Mouse (Mus musculus): ENCODE measurements around the gene D17H6S53E. TPM values are rescaled to one million over a fixed set of nuclear protein-coding genes. Genes with fewer than 3 reads are reported as not detected.
A peak's percentile ranks its signal among the peaks of the same experiment; 100 is the strongest.

D17H6S53E gene
- polyA plus RNA-seq, 1 experiment from 2014 or later, result 15.4 TPM

GRCm38 (mm10) chr17:35085208-35085865, 40.8 kb upstream of the D17H6S53E start, which contains the start of gene Ly6g6f:
TSS of gene Ly6g6f (minus strand) at chr17:35085610.
- ATAC-seq, result no peak
- Histone ChIP-seq H3K36me3 (ENCODE audit: control insufficient read depth, insufficient read depth, low read length) (no peaks in the 10 kb centered on the region), H3K4me2 (ENCODE audit: low read depth, low read length) (no peak within 1 kb of the TSS), H3K27me3 (replicated peaks; ENCODE audit: control insufficient read depth, insufficient read depth, low read length) (no peaks in the 10 kb centered on the region), H3K4me3 (ENCODE audit: low read length) (no peak within 1 kb of the TSS), H3K9me3 (ENCODE audit: control insufficient read depth, low read length) (no peaks in the 10 kb centered on the region), H3K27ac (ENCODE audit: low read length) (no peak within 1 kb of the TSS), H3K9ac (ENCODE audit: low read depth, low read length) (no peak within 1 kb of the TSS), H3K4me1 (ENCODE audit: control insufficient read depth, insufficient read depth, low read length) (peaks cover 4% of the 10 kb centered on the region)
- 75% methylated on average over 7 of the region's 7 CpGs for WGBS

- Histone ChIP-seq H3K4me2 (ENCODE audit: low read depth, low read length) (no peak overlapping the region), H3K27me3 (replicated peaks; ENCODE audit: control insufficient read depth, insufficient read depth, low read length) (no peaks in the 10 kb centered on the region), H3K9me3 (ENCODE audit: control insufficient read depth, low read length) (no peaks in the 10 kb centered on the region), H3K36me3 (ENCODE audit: control insufficient read depth, insufficient read depth, low read length) (0 out of 2 replicates have a peak, but pooled peaks cover 3% of the 10 kb centered on the region), H3K27ac (ENCODE audit: low read length) (no peak overlapping the region), H3K9ac (ENCODE audit: low read depth, low read length) (no peak overlapping the region), H3K4me1 (ENCODE audit: control insufficient read depth, insufficient read depth, low read length) (peaks cover 7% of the 10 kb centered on the region; the same call in 1 of the 2 replicates), H3K4me3 (ENCODE audit: low read length) (no peak overlapping the region)
- 54% methylated on average over 2 of the region's 2 CpGs for WGBS
- no peak for ATAC-seq
Measured at GRCm38 (mm10) chr17:35088151-35088550, 38.0 kb upstream of the D17H6S53E start.

DNA sequence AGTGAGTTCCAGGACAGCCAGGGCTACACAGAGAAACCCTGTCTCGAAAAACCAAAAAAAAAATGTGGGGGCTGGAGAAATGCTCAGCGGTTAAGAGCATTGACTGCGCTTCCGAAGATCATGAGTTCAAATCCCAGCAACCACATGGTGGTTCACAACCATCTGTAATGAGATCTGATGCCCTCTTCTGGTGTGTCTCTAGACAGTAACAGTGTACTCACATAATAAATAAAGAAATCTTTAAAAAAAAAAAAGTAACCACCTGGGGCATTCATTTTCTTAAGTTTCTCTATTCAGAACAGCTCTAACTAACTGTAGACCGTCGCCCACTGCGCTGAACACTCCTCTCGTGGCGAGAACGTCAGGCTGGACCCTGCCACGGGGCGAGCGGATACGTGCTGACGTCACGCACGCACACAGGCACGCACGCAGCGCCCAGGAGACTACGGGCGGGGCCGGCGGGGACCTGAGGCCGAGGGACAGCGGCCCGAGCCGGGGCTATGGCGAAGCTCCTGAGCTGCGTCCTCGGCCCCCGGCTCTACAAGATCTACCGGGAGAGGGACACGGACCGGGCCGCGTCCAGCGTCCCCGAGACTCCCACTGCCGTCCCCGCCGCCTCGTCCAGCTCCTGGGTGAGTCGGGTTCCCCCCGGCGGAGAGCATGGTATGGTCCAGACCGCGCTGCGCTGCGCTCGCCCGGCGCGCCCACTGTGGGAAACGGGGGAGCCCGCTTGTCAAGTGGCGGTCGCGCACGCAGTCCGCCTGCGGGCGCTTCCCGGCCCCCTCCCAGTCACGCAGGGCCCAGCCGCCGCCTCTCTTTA, 37.1 kb upstream of the D17H6S53E start, which contains the start of gene Abhd16a:
Gene Abhd16a, plus strand, starts transcription at position 439 of the 820 bp plus-strand sequence.
- Histone ChIP-seq H3K27ac (ENCODE audit: low read length) (peak within 1 kb of the TSS; percentile 95), H3K4me1 (ENCODE audit: control insufficient read depth, insufficient read depth, low read length) (peaks cover 7% of the 10 kb centered on the region; the same call in 1 of the 2 replicates), H3K9me3 (ENCODE audit: control insufficient read depth, low read length) (no peaks in the 10 kb centered on the region), H3K9ac (ENCODE audit: low read depth, low read length) (peak within 1 kb of the TSS; percentile 92), H3K27me3 (replicated peaks; ENCODE audit: control insufficient read depth, insufficient read depth, low read length) (no peaks in the 10 kb centered on the region), H3K36me3 (ENCODE audit: control insufficient read depth, insufficient read depth, low read length) (0 out of 2 replicates have a peak, but pooled peaks cover 3% of the 10 kb centered on the region), H3K4me3 (ENCODE audit: low read length) (peak within 1 kb of the TSS; percentile 66), H3K4me2 (ENCODE audit: low read depth, low read length) (peak within 1 kb of the TSS; percentile 63)
- peak; percentile 99 for ATAC-seq
- WGBS, result 2% methylated on average over 66 of the region's 67 CpGs

DNA sequence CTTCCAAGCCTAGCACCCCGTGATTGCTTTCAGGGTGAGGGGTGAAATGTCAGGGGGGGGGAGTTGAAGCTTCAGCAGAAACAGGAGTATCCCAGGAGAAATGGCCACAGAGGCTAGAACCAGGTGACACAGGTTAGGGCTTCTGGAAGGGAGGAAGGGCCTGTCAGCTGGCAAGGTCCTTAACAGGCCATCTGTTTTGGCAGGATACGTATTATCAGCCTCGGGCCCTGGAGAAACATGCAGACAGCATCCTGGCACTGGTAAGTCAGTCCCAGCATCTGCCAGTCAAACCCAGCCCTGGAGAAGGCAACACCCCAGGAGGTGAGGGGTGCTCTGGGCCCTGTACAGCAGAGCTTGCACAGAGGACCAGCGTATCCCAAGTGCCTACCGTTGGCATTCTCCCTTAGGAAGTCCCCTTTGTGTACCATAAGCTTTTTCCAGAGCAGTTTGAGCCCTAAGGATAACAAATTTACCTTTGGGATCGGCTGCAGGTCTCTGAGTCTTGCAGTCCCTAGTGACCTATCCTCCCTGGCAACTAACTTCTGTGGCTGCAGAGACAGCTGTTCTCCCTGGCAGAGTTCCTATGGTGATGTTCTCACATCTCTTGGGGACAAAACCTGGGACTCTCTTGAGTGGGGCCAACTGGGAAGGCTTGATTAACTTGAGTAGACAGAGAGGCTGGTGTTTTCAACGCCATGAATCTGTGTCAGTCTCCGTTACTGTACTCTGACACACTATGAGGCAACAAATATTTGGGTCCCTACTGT, 35.8 kb upstream of the D17H6S53E start:
- Histone ChIP-seq H3K4me2 (ENCODE audit: low read depth, low read length) (peak overlapping the region; percentile 63), H3K27me3 (replicated peaks; ENCODE audit: control insufficient read depth, insufficient read depth, low read length) (no peaks in the 10 kb centered on the region), H3K9ac (ENCODE audit: low read depth, low read length) (peak overlapping the region; percentile 92), H3K4me3 (ENCODE audit: low read length) (peak overlapping the region; percentile 66), H3K4me1 (ENCODE audit: control insufficient read depth, insufficient read depth, low read length) (peaks cover 7% of the 10 kb centered on the region; the same call in 1 of the 2 replicates), H3K9me3 (ENCODE audit: control insufficient read depth, low read length) (no peaks in the 10 kb centered on the region), H3K27ac (ENCODE audit: low read length) (no peak overlapping the region), H3K36me3 (ENCODE audit: control insufficient read depth, insufficient read depth, low read length) (peaks cover 7% of the 10 kb centered on the region; the same call in 1 of the 2 replicates)
- WGBS, result 63% methylated on average over 8 of the region's 8 CpGs
- no peak for ATAC-seq

- Histone ChIP-seq H3K27ac (ENCODE audit: low read length) (no peak overlapping the region), H3K4me2 (ENCODE audit: low read depth, low read length) (no peak overlapping the region)
Measured at GRCm38 (mm10) chr17:35092403-35093198, 33.6 kb upstream of the D17H6S53E start.

GRCm38 (mm10) chr17:35094475-35095365, 31.5 kb upstream of the D17H6S53E start:
- H3K36me3 ChIP-seq (ENCODE audit: control insufficient read depth, insufficient read depth, low read length), result peaks cover 20% of the 10 kb centered on the region
- peaks cover 11% of the 10 kb centered on the region; the same call in 1 of the 2 replicates for H3K4me1 ChIP-seq (ENCODE audit: control insufficient read depth, insufficient read depth, low read length)
- ATAC-seq, result no peak
- no peaks in the 10 kb centered on the region for H3K27me3 ChIP-seq (replicated peaks; ENCODE audit: control insufficient read depth, insufficient read depth, low read length)
- H3K4me3 ChIP-seq (ENCODE audit: low read length), result no peak overlapping the region
- no peaks in the 10 kb centered on the region for H3K9me3 ChIP-seq (ENCODE audit: control insufficient read depth, low read length)
- no peak overlapping the region; the same call in 1 of the 2 replicates for H3K27ac ChIP-seq (ENCODE audit: low read length)
- no peak overlapping the region for H3K4me2 ChIP-seq (ENCODE audit: low read depth, low read length)
- 78% methylated on average over 15 of the region's 15 CpGs for WGBS
- 0 out of 2 replicates have a peak overlapping the region, but pooled peaks have one; percentile 24 for H3K9ac ChIP-seq (ENCODE audit: low read depth, low read length)

More at GRCm38 (mm10) chr17:35092403-35093198, 33.6 kb upstream of the D17H6S53E start:
- H3K4me1 ChIP-seq (ENCODE audit: control insufficient read depth, insufficient read depth, low read length), result peaks cover 7% of the 10 kb centered on the region; the same call in 1 of the 2 replicates
- peaks cover 20% of the 10 kb centered on the region for H3K36me3 ChIP-seq (ENCODE audit: control insufficient read depth, insufficient read depth, low read length)
- no peaks in the 10 kb centered on the region for H3K9me3 ChIP-seq (ENCODE audit: control insufficient read depth, low read length)
- ATAC-seq, result no peak
- 89% methylated on average over 14 of the region's 14 CpGs for WGBS
- no peaks in the 10 kb centered on the region for H3K27me3 ChIP-seq (replicated peaks; ENCODE audit: control insufficient read depth, insufficient read depth, low read length)
- H3K4me3 ChIP-seq (ENCODE audit: low read length), result no peak overlapping the region
- H3K9ac ChIP-seq (ENCODE audit: low read depth, low read length), result no peak overlapping the region

- H3K9ac ChIP-seq (ENCODE audit: low read depth, low read length), result no peak overlapping the region
- H3K4me1 ChIP-seq (ENCODE audit: control insufficient read depth, insufficient read depth, low read length), result peaks cover 10% of the 10 kb centered on the region; the same call in 1 of the 2 replicates
- H3K4me2 ChIP-seq (ENCODE audit: low read depth, low read length), result no peak overlapping the region
- peaks cover 30% of the 10 kb centered on the region for H3K36me3 ChIP-seq (ENCODE audit: control insufficient read depth, insufficient read depth, low read length)
- H3K4me3 ChIP-seq (ENCODE audit: low read length), result no peak overlapping the region
- no peak for ATAC-seq
- H3K27ac ChIP-seq (ENCODE audit: low read length), result no peak overlapping the region
- 87% methylated on average over 12 of the region's 12 CpGs for WGBS
- no peaks in the 10 kb centered on the region for H3K27me3 ChIP-seq (replicated peaks; ENCODE audit: control insufficient read depth, insufficient read depth, low read length)
- no peaks in the 10 kb centered on the region for H3K9me3 ChIP-seq (ENCODE audit: control insufficient read depth, low read length)
Measured at GRCm38 (mm10) chr17:35096597-35096996, 29.6 kb upstream of the D17H6S53E start.
